Mouse (Mus musculus) heart, postnatal 0 days (tissue): ENCODE data around the gene Sem1.

Source experiments
- CTCF ChIP-seq: IDR thresholded peaks from 2 replicates; pipeline ENCODE4 v1.5.1; 2016; ENCODE audit warnings: antibody characterized with exemption, control low read depth, low read depth
- EP300 ChIP-seq: IDR thresholded peaks from 2 replicates; pipeline ENCODE4 v1.6.1; 2016; ENCODE audit warnings: antibody characterized with exemption, low read depth

DNA sequence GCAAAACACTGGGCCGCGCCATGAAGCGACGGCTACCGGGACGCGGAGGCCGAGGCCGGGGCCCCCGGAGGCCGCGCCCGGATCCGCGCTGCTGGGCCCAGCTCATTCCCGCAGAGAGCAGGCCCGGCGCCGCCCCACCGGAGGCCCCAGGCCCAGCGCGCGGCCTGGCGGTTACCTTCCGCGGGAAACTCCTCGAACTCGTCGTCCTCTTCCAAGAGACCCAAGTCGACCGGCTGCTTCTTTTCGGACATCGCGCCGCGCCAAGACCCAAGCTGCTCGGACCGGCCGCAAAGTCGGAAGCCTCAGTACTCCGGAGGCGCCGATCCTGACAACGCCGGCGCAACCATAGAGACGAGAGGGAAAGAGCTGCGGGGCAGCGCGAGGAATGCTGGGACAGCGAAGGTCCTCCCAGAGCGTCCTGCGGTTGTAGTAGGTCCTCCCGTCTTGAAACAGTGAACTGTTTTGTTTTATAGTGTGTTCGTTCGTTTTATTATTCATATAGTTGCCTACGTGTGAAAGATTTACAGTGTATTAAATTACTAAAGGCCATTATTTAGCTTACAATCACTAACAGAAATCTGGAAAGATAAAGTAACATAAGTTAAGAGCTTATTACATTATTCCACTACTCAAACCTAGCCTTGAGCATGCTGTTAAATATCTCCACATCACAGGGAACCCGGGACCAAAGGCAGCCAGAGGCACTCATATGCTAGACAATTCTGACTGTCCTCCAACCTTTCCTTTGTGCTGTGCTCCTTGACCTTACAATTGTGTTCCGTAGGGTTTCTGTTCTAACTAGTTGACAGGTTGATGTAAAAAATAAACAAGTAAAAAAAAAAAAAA, at the start of gene Sem1:
- TF ChIP-seq CTCF, result no peak
- TF ChIP-seq EP300, result no peak
